Mouse (Mus musculus): Measurements from ENCODE around the gene Mgat3.

The Mgat3 gene

GRCm38 (mm10) chr15:80173001-80173771 is at the start of gene Mgat3:
Gene Mgat3 (plus strand): TSS chr15:80173721.
- DNase-seq (ENCODE audit: low read depth, low spot score) = peak; percentile 38

GRCm38 (mm10) chr15:80124651-80125050 is 48.9 kb upstream of the Mgat3 start:
- no peak for DNase-seq (ENCODE audit: low read depth, low spot score)

GRCm38 (mm10) chr15:80127191-80127590 is 46.3 kb upstream of the Mgat3 start:
- DNase-seq (ENCODE audit: low read depth, low spot score) = no peak

- no peak for DNase-seq (ENCODE audit: low read depth, low spot score)
These were observed 43.5 kb upstream of the Mgat3 start for GRCm38 (mm10) chr15:80129982-80130381.

GRCm38 (mm10) chr15:80130689-80131088 is 42.8 kb upstream of the Mgat3 start:
- DNase-seq (ENCODE audit: low read depth, low spot score) = no peak

- DNase-seq (ENCODE audit: low read depth, low spot score) = no peak
These were observed 42.1 kb upstream of the Mgat3 start for GRCm38 (mm10) chr15:80131421-80131820.

GRCm38 (mm10) chr15:80132452-80132851 is 41.1 kb upstream of the Mgat3 start:
- no peak for DNase-seq (ENCODE audit: low read depth, low spot score)

- peak; percentile 86 for DNase-seq (ENCODE audit: low read depth, low spot score)
These were observed 40.4 kb upstream of the Mgat3 start, which contains the start of gene Tab1 for GRCm38 (mm10) chr15:80132993-80133586. Gene Tab1 (plus strand): TSS chr15:80133127.

GRCm38 (mm10) chr15:80133682-80134449 is 39.7 kb upstream of the Mgat3 start:
- no peak for DNase-seq (ENCODE audit: low read depth, low spot score)

- no peak for DNase-seq (ENCODE audit: low read depth, low spot score)
These were observed 39.1 kb upstream of the Mgat3 start for GRCm38 (mm10) chr15:80134450-80134847.

GRCm38 (mm10) chr15:80135499-80135898 is 38.0 kb upstream of the Mgat3 start:
- no peak for DNase-seq (ENCODE audit: low read depth, low spot score)

GRCm38 (mm10) chr15:80136645-80137044 is 36.9 kb upstream of the Mgat3 start:
- DNase-seq (ENCODE audit: low read depth, low spot score) = no peak

- no peak for DNase-seq (ENCODE audit: low read depth, low spot score)
These were observed 35.4 kb upstream of the Mgat3 start for GRCm38 (mm10) chr15:80137945-80138791.

- no peak for DNase-seq (ENCODE audit: low read depth, low spot score)
These were observed 33.2 kb upstream of the Mgat3 start for GRCm38 (mm10) chr15:80140302-80140701.

- DNase-seq (ENCODE audit: low read depth, low spot score) = no peak
These were observed 32.6 kb upstream of the Mgat3 start for GRCm38 (mm10) chr15:80140878-80141277.

GRCm38 (mm10) chr15:80142130-80142529 is 31.4 kb upstream of the Mgat3 start:
- DNase-seq (ENCODE audit: low read depth, low spot score) = no peak

- no peak for DNase-seq (ENCODE audit: low read depth, low spot score)
These were observed 29.8 kb upstream of the Mgat3 start for GRCm38 (mm10) chr15:80143760-80144159.

GRCm38 (mm10) chr15:80145397-80145796 is 28.1 kb upstream of the Mgat3 start:
- DNase-seq (ENCODE audit: low read depth, low spot score) = no peak

- no peak for DNase-seq (ENCODE audit: low read depth, low spot score)
These were observed 27.4 kb upstream of the Mgat3 start for GRCm38 (mm10) chr15:80146153-80146552.

GRCm38 (mm10) chr15:80147090-80147489 is 26.4 kb upstream of the Mgat3 start:
- no peak for DNase-seq (ENCODE audit: low read depth, low spot score)

GRCm38 (mm10) chr15:80147511-80147910 is 26.0 kb upstream of the Mgat3 start:
- no peak for DNase-seq (ENCODE audit: low read depth, low spot score)

Data from retina, postnatal 7 days (tissue).